Mouse (Mus musculus) neural tube, embryonic 15.5 days (tissue): Measurements from ENCODE around the gene Samd4b. TPM values are rescaled to one million over a fixed set of nuclear protein-coding genes. Genes with fewer than 3 reads are reported as not detected.
A peak's percentile ranks its signal among the peaks of the same experiment; 100 is the strongest.

Experiments
- ATAC-seq: fragments of 200-750 bp; cut with Nextera tagmentation; 2 replicates; pipeline ENCODE4 v1.8.0; 2017; ENCODE audit warnings: mild to moderate bottlenecking, moderate TSS enrichment, moderate library complexity; ENCODE audit not compliant: low FRiP score
- H3K27ac ChIP-seq: fragments of 300-500 bp; sonication (generic); replicated peaks from 2 replicates; pipeline ENCODE4 v1.5.1; 2015; ENCODE audit warnings: mild to moderate bottlenecking, inconsistent platforms
- H3K27me3 ChIP-seq: fragments of 300-500 bp; sonication (generic); replicated peaks from 2 replicates; pipeline ENCODE4 v1.6.1; 2015; ENCODE audit warnings: inconsistent platforms
- H3K36me3 ChIP-seq: fragments of 300-500 bp; sonication (generic); 2 replicates; pipeline ENCODE4 v1.6.1; 2015; ENCODE audit warnings: inconsistent platforms
- H3K4me1 ChIP-seq: fragments of 300-500 bp; sonication (generic); 2 replicates; pipeline ENCODE4 v1.6.1; 2015; ENCODE audit warnings: inconsistent platforms
- H3K4me2 ChIP-seq: fragments of 300-500 bp; sonication (generic); 2 replicates; pipeline ENCODE4 v1.6.1; 2015; ENCODE audit warnings: inconsistent platforms, mild to moderate bottlenecking, moderate library complexity
- H3K4me3 ChIP-seq: fragments of 300-500 bp; sonication (generic); replicated peaks from 2 replicates; pipeline ENCODE4 v1.5.1; 2015; ENCODE audit warnings: mild to moderate bottlenecking, inconsistent platforms
- H3K9ac ChIP-seq: fragments of 300-500 bp; sonication (generic); replicated peaks from 2 replicates; pipeline ENCODE4 v1.6.1; 2015; ENCODE audit warnings: mild to moderate bottlenecking, inconsistent platforms
- H3K9me3 ChIP-seq: fragments of 300-500 bp; sonication (generic); replicated peaks from 2 replicates; pipeline ENCODE4 v1.6.1; 2016; ENCODE audit warnings: inconsistent platforms
- WGBS: fragments of 180-500 bp; shearing (Covaris S2); methylation state at CpG from one replicate; pipeline ENCODE4 v1.1.7; 2015; ENCODE audit warnings: mixed read lengths; 5-methylcytosine and 5-hydroxymethylcytosine counted together
- microRNA-seq: library from miRNA; unstranded; fragments of <30 nt; microRNA quantifications from one replicate; pipeline ENCODE4, GENCODE M21; 2017
- polyA plus RNA-seq: library from polyadenylated mRNA; unstranded; fragments of >200 nt; fragmentation: Nextera tagmentation; extraction: Ambion mirVana; gene quantifications from 2 replicates; pipeline ENCODE4 v1.2.1, GENCODE M21; 2015

Gene Samd4b
- polyA plus RNA-seq, 1 experiment from 2014 or later = 20.3 TPM

- no peak overlapping the region for H3K4me2 ChIP-seq
- H3K36me3 ChIP-seq = peaks cover 51% of the 10 kb centered on the region
- no peak overlapping the region for H3K9ac ChIP-seq
- H3K27me3 ChIP-seq = no peaks in the 10 kb centered on the region
- no peak overlapping the region for H3K4me3 ChIP-seq
- 11% methylated on average over 1 of the region's 5 CpGs for WGBS
- peak overlapping the region; percentile 33; the same call in 1 of the 2 replicates for H3K27ac ChIP-seq
- no peaks in the 10 kb centered on the region for H3K9me3 ChIP-seq
- H3K4me1 ChIP-seq = peaks cover 12% of the 10 kb centered on the region
- no peak for ATAC-seq
Measured at GRCm38 (mm10) chr7:28356981-28357380, 241.0 kb downstream of the Samd4b start.

GRCm38 (mm10) chr7:28355221-28355620 is 242.7 kb downstream of the Samd4b start:
- H3K9me3 ChIP-seq = no peaks in the 10 kb centered on the region
- WGBS = 95% methylated on average over 3 of the region's 3 CpGs

GRCm38 (mm10) chr7:28354596-28354995 is 243.3 kb downstream of the Samd4b start:
- Histone ChIP-seq H3K4me3 (no peak overlapping the region), H3K4me2 (no peak overlapping the region), H3K9ac (no peak overlapping the region), H3K4me1 (peaks cover 26% of the 10 kb centered on the region), H3K27me3 (no peaks in the 10 kb centered on the region), H3K27ac (no peak overlapping the region), H3K9me3 (no peaks in the 10 kb centered on the region), H3K36me3 (peaks cover 33% of the 10 kb centered on the region)
- no peak for ATAC-seq
- 92% methylated on average over 3 of the region's 3 CpGs for WGBS

More at GRCm38 (mm10) chr7:28355221-28355620, 242.7 kb downstream of the Samd4b start:
- H3K27me3 ChIP-seq = no peaks in the 10 kb centered on the region
- peaks cover 21% of the 10 kb centered on the region for H3K4me1 ChIP-seq
- no peak overlapping the region for H3K27ac ChIP-seq
- no peak overlapping the region for H3K4me3 ChIP-seq
- no peak for ATAC-seq
- peaks cover 39% of the 10 kb centered on the region for H3K36me3 ChIP-seq
- H3K9ac ChIP-seq = no peak overlapping the region
- no peak overlapping the region for H3K4me2 ChIP-seq

- no peak overlapping the region for H3K27ac ChIP-seq
- H3K4me1 ChIP-seq = peaks cover 29% of the 10 kb centered on the region
- peaks cover 30% of the 10 kb centered on the region for H3K36me3 ChIP-seq
- H3K27me3 ChIP-seq = no peaks in the 10 kb centered on the region
- H3K4me3 ChIP-seq = no peak overlapping the region
- no peak overlapping the region for H3K4me2 ChIP-seq
- ATAC-seq = no peak
- H3K9ac ChIP-seq = no peak overlapping the region
- 89% methylated on average over 3 of the region's 3 CpGs for WGBS
- no peaks in the 10 kb centered on the region for H3K9me3 ChIP-seq
Measured at GRCm38 (mm10) chr7:28354113-28354581, 243.8 kb downstream of the Samd4b start.

GRCm38 (mm10) chr7:28353267-28353666 is 244.7 kb downstream of the Samd4b start:
- no peak for ATAC-seq
- Histone ChIP-seq H3K4me1 (peaks cover 26% of the 10 kb centered on the region), H3K9ac (no peak overlapping the region), H3K36me3 (peaks cover 30% of the 10 kb centered on the region), H3K9me3 (no peaks in the 10 kb centered on the region), H3K4me3 (no peak overlapping the region), H3K27me3 (no peaks in the 10 kb centered on the region), H3K27ac (no peak overlapping the region), H3K4me2 (no peak overlapping the region)
- 94% methylated on average over 2 of the region's 2 CpGs for WGBS

- WGBS = 43% methylated on average over 4 of the region's 4 CpGs
- peak overlapping the region; percentile 92 for H3K4me3 ChIP-seq
- peak overlapping the region; percentile 90 for H3K4me2 ChIP-seq
- no peak overlapping the region for H3K27ac ChIP-seq
- no peaks in the 10 kb centered on the region for H3K9me3 ChIP-seq
- peaks cover 30% of the 10 kb centered on the region for H3K36me3 ChIP-seq
- H3K9ac ChIP-seq = peak overlapping the region; percentile 100
- no peaks in the 10 kb centered on the region for H3K27me3 ChIP-seq
- no peak for ATAC-seq
- peaks cover 20% of the 10 kb centered on the region for H3K4me1 ChIP-seq
Measured at GRCm38 (mm10) chr7:28351676-28352191, 246.2 kb downstream of the Samd4b start.

GRCm38 (mm10) chr7:28350155-28350883 is 247.6 kb downstream of the Samd4b start, which contains the start of gene Rps16:
Gene Rps16, plus strand, starts transcription at chr7:28350652.
- peaks cover 20% of the 10 kb centered on the region for H3K4me1 ChIP-seq
- H3K36me3 ChIP-seq = peaks cover 30% of the 10 kb centered on the region
- H3K4me2 ChIP-seq = peak within 1 kb of the TSS; percentile 90
- peak within 1 kb of the TSS; percentile 93 for H3K27ac ChIP-seq
- H3K9me3 ChIP-seq = no peaks in the 10 kb centered on the region
- under 1% methylated on average over 46 of the region's 50 CpGs for WGBS
- H3K9ac ChIP-seq = peak within 1 kb of the TSS; percentile 100
- no peaks in the 10 kb centered on the region for H3K27me3 ChIP-seq
- ATAC-seq = peak; percentile 94
- peak within 1 kb of the TSS; percentile 92 for H3K4me3 ChIP-seq

Small RNA genes lying within 50 kb of the gene (microRNA-seq; reads per million reads assigned to microRNA genes)
- gene Mir7049 = not detected

Other genes starting within 250 kb of the Samd4b start
- gene Rps16, start 247.5 kb downstream of the Samd4b start, polyA plus RNA-seq = 467 and 619 TPM in 2 replicates
- gene Plekhg2, start 225.5 kb downstream of the Samd4b start, polyA plus RNA-seq = 21.4 and 26.5 TPM in 2 replicates
- 4.2 and 7.5 TPM in 2 replicates for gene Zfp36, start 217.9 kb downstream of the Samd4b start, polyA plus RNA-seq
- 48.4 and 50.0 TPM in 2 replicates for gene Med29, start 205.4 kb downstream of the Samd4b start, polyA plus RNA-seq
- 89.3 and 96.0 TPM in 2 replicates for gene Paf1, start 205.2 kb downstream of the Samd4b start, polyA plus RNA-seq
- gene Gmfg, start 160.7 kb downstream of the Samd4b start, polyA plus RNA-seq = 5.3 and 33.8 TPM in 2 replicates
- 16.0 and 18.7 TPM in 2 replicates for gene Lrfn1, start 146.2 kb downstream of the Samd4b start, polyA plus RNA-seq
- gene Ifnl2, start 87.7 kb downstream of the Samd4b start, polyA plus RNA-seq = not detected in 2 replicates
- not detected in 2 replicates for gene Ifnl3, start 75.3 kb downstream of the Samd4b start, polyA plus RNA-seq
- gene Sycn, start 57.3 kb downstream of the Samd4b start, polyA plus RNA-seq = 1.3 TPM in 1 of 2 replicates, not detected in the other
- 0.31 and 0.36 TPM in 2 replicates for gene Nccrp1, start 50.9 kb downstream of the Samd4b start, polyA plus RNA-seq
- gene Pak4, start within 50 bp of the Samd4b start, polyA plus RNA-seq = 16.0 and 23.1 TPM in 2 replicates
- 0.09 and 0.10 TPM in 2 replicates for gene Acp7, start 33.2 kb upstream of the Samd4b start, polyA plus RNA-seq
- 10.2 and 10.5 TPM in 2 replicates for gene Fbxo27, start 94.7 kb upstream of the Samd4b start, polyA plus RNA-seq
- 5.4 and 6.3 TPM in 2 replicates for gene Fbxo17, start 118.7 kb upstream of the Samd4b start, polyA plus RNA-seq
- gene Mrps12, start 143.7 kb upstream of the Samd4b start, polyA plus RNA-seq = 116 and 124 TPM in 2 replicates
- gene Sars2, start 143.8 kb upstream of the Samd4b start, polyA plus RNA-seq = 19.7 and 23.3 TPM in 2 replicates
- 0.78 and 0.88 TPM in 2 replicates for gene Ccer2, start 158.0 kb upstream of the Samd4b start, polyA plus RNA-seq
- gene Sirt2, start 168.6 kb upstream of the Samd4b start, polyA plus RNA-seq = 106 and 114 TPM in 2 replicates
- gene Nfkbib, start 169.4 kb upstream of the Samd4b start, polyA plus RNA-seq = 75.9 and 77.6 TPM in 2 replicates
- gene Rinl, start 190.8 kb upstream of the Samd4b start, polyA plus RNA-seq = 2.9 and 7.0 TPM in 2 replicates
- gene Hnrnpl, start 210.4 kb upstream of the Samd4b start, polyA plus RNA-seq = 158 and 164 TPM in 2 replicates
- gene Ech1, start 227.1 kb upstream of the Samd4b start, polyA plus RNA-seq = 91.4 and 114 TPM in 2 replicates
- gene Lgals4, start 235.7 kb upstream of the Samd4b start, polyA plus RNA-seq = 5.4 and 85.2 TPM in 2 replicates